Mouse (Mus musculus) thymus, postnatal 36 days (tissue): Measurements from ENCODE around the gene Mitd1.

ENCODE experiments used
- DNase-seq, 2 experiments: peaks; one replicate each; pipeline ENCODE4 v3.0.0; 2022; ENCODE audit warnings: mixed read lengths in 2 of 2

Gene Mitd1

GRCm38 (mm10) chr1:37867056-37867455 lies 23.2 kb downstream of the Mitd1 start:
- peak; percentile 52 to 57 for DNase-seq

DNA sequence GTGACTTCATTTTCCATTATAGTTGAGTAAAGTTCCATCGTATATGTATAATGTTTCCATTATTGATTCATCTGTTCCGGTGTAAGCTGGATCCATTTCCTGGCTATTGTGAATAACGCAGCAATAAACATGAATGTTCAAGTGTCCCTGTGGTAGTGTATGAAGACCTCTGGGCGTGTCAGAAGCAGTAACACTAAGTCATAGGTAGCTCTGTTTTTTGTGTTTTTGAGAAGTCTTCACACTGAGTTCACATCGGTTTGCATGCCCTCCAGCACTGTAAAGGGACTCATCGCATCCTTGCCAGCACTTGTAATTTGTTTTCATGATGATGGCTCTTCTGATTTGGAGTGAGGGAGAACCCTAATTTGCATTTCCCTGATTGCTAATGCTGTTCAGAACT lies 23.9 kb downstream of the Mitd1 start, which contains the start of gene Tsga10:
Gene Tsga10, minus strand, starts transcription at position 144 of the 400 bp plus-strand sequence.
- DNase-seq: no peak

DNA sequence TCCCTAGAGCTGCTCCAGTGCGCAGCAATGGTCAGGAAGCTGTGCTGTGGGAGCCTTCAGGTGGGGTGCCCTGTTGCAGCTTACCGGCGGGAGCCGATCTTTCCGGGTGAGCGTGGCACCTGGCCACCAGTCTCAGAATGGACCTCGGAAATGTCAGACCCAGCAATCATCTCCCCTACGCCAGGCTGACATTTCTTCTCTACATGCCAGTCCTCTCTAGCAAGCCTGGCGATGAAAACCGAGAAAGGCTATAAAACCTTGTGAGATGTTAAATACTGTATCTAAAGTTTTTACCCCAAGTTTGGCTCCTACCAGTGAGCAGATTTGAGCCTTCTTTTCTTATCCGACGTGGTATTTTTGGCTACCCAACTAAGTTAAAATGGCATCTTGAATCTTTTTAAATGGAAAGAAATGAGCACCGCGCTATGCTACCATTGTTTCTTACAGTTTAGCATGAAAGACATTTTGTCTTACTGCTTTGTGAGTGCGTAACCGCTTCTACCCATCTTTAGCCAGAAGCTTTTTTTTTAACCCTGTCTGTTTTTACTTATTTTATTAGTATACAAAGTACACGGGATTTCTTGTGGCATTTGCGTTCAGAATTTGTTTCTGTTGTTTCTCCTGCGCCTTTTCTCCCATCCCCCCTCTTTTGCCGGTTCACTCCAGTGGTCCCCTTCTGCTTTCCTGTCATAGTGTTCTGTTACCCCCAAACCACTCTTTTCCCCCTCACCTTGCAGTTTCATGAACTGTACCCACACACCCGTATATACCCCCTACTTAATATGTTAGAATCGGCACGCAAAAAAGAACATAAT lies 24.6 kb downstream of the Mitd1 start:
- no peak for DNase-seq

- DNase-seq: peak; percentile 99 to 100
Observed at GRCm38 (mm10) chr1:37864511-37865400, 25.5 kb downstream of the Mitd1 start.

DNA sequence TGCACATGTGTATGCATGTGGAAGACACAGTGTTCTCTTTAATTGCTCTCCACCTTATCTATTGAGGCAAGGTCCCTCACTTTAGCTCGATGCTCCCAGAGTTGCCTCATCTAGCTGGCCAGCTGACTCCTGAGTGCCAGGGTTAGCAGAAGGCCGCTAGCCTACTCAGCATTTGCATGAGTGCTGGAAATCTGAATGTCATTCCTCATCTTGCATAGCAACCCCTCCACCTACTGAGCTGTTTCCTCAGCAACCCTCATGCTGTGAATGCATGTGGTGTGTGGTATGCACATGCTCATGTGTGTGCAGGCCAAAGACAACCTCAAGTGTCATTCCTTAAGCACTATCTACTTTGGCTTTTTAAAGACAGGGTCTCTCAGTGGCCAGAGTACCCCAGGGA lies 39.5 kb downstream of the Mitd1 start:
- no peak for DNase-seq

DNA sequence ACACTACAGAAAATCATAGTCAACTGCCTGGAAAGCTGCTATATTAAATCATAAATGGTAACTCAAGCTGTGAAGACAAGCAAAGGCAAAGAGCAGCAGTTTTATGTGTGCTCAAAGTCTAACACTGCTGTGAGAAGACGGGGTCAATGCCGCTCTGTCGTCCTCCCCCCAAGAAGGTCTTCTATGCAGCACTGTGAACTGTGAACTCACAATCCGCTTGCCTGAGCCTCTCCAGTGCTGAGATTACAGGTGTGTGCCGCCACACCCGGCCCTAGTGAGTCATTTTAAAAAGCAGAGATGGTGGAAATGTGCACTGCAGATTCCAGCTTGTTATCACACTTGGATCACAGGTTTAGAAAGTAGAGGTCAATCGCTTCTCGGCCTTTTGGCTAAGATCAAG lies 43.3 kb downstream of the Mitd1 start:
- DNase-seq: no peak

- DNase-seq: no peak
Observed at GRCm38 (mm10) chr1:37831681-37832080, 58.5 kb downstream of the Mitd1 start.
